Mouse (Mus musculus) thymus, adult 18-20 months (tissue): ENCODE measurements at regions not wholly inside any gene's neighbourhood (a gene's known extent, or its start where the extent isn't known, plus 50 kb on each side); places are given as distances from the start of the nearest gene placed in this dataset.
"Not testable (repeated sequence)": the region's sequence is repeated elsewhere in the genome, so short reads cannot be mapped to it uniquely, and the experiment has no call there.

Experiments
- DNase-seq, 2 experiments: peaks; one replicate each; pipeline ENCODE4 v3.0.0; 2022; ENCODE audit warnings: mixed read lengths in 2 of 2

DNA sequence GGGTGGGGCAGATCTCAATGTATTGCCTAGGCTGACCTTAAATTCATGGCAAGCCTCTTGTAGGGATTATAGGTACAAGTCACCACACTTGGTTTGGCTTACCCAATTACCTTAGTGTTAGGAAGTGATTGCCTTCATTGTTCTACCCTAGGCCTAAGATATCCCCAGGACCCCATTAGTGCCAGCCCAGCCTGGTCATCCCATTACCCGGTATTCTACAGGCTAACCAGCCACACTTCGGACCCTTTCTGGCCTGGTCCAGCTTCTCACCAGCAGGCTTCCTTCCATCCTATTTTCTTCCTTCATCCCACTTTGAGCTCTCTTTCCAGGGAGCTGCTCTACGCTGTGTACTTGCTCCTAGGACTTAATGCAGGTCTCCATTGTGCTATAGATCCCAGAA is 59.5 kb downstream of the Tex35 start:
- no peak for DNase-seq

GRCm38 (mm10) chr1:157048201-157048923 is 60.1 kb downstream of the Tex35 start:
- no peak for DNase-seq

- DNase-seq = no peak
Measured at GRCm38 (mm10) chr1:157047751-157048200, 60.7 kb downstream of the Tex35 start.

GRCm38 (mm10) chr1:157046760-157047182 is 61.7 kb downstream of the Tex35 start:
- no peak for DNase-seq

- DNase-seq = no peak
Measured at GRCm38 (mm10) chr1:157039836-157040196, 68.7 kb downstream of the Tex35 start.

DNA sequence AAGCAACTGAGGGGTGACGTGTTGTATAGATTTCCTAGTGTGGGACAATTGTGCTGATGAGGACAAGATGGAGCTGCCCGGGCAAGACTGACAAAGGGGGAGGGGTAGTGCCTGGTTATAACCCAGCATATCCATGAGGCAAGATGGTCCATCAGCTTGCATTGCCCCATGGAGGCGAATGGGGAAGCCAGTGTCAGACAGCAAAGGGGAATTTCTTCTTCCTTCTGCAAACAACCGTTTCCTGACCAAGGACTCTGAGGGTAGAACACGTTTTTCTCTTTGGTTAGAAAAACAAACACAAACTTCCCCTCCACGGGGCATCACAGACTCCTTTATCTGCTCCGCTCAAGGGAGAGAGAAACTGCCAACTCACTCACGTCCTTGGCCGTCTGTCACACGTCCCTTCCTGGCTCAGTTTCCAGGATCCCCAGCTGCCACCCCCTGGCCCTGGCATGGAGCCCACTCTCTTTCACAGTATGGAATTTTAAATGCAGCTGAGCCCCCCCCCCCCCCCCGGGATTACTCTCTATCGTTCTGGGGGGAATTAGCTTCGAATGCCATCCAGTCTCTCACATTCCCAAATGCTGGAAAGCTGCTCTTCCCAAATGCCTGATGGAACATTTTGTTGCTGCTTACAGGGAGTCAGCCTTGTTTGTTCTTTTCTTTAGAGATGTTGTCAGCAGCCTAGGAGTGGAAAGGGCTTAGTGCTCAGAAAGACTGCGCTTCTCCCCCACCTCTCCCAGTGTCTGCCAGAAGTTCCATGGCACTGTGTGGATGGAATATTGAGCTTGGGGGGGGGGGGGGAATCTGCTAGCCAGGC is 69.3 kb downstream of the Tex35 start:
- peak in 1 of 2 experiments; percentile 35 for DNase-seq

DNA sequence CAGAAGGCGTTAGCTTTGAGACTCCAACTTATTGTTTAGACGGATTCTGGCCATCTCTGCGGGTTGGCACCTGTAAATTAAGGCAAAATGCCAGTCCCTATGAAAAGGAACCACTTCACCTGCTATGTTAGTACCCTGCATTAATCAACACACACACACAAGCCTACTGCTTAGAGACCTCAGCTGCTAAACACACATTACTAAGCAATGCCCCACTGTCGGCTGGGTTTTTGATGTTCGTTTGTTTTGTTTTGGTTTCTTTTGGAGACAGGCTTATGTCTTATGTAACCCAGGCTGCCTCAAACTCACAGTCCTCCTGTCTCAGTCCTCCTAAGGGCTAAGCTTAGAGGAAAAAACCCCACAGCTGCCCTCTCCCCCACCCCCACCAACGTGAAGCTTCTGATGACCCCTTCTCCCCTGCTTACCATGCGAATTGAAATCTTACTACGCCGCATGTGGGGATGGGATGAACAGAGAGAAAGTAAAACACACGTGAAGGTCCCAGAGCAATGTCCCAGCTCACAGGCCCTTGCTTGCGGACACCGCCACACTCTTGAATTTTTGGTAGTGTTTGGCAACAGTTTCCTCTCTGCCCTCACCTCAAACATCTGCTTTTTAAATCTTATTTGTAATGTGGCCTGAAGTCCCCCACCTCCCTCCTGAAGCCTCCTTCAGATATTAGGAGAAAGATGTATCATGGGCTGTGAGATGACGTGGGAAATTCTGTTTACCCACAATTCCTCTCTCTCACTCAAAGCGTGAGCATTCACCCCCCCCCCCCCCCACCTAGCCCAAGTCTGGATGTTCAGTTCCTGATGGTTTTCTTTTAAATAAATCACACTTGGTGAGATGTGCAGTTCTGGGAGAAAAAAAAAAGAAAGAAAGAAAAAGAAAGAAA is 70.1 kb downstream of the Tex35 start:
- no peak for DNase-seq

- no peak for DNase-seq
Measured at GRCm38 (mm10) chr1:157037246-157037991, 71.1 kb downstream of the Tex35 start.

- DNase-seq = no peak
Measured at GRCm38 (mm10) chr1:157036779-157037178, 71.7 kb downstream of the Tex35 start.

- DNase-seq = not testable (repeated sequence)
Measured at GRCm38 (mm10) chr1:157035221-157035620, 73.3 kb downstream of the Tex35 start.

GRCm38 (mm10) chr1:157028682-157029081 is 79.8 kb downstream of the Tex35 start:
- no peak for DNase-seq

DNA sequence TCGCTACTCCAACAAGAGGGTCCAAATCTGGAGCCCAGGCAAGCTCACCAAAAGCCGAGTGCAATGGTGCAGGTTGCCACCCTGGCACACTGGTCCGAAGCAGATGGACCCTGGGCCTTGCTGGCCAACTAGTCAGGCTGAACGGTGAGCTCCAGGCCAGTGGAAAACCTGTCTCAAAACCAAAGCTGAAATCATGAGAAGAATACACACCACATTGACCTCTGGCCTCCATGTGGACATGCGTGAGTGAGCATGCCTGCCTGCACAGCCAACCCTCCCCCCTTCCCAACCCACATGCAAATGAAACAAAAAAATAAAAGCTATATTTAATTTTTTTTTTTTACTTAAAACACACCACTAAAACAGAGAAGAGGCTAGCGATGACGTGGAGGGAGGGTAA is 80.8 kb downstream of the Tex35 start:
- DNase-seq = no peak

DNA sequence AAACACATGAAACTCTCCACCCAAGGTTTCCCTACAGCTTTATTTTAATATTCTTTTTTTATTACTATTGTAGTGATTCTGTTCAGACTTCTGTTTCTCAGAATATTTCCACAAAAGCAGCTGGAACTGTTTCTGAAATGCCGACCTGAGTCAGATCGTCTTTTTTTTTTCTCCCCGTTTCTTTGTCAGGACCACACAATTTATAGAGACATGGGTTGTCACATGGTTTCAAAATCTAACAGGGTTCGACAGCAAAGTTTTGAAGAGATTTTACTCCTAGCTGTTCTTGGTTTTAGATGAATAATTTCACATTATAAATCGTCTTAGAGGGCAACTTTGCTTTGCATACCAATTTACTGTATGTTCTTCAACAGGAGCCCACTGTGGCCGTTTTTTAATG is 84.0 kb upstream of the Ralgps2 start:
- DNase-seq = no peak

DNA sequence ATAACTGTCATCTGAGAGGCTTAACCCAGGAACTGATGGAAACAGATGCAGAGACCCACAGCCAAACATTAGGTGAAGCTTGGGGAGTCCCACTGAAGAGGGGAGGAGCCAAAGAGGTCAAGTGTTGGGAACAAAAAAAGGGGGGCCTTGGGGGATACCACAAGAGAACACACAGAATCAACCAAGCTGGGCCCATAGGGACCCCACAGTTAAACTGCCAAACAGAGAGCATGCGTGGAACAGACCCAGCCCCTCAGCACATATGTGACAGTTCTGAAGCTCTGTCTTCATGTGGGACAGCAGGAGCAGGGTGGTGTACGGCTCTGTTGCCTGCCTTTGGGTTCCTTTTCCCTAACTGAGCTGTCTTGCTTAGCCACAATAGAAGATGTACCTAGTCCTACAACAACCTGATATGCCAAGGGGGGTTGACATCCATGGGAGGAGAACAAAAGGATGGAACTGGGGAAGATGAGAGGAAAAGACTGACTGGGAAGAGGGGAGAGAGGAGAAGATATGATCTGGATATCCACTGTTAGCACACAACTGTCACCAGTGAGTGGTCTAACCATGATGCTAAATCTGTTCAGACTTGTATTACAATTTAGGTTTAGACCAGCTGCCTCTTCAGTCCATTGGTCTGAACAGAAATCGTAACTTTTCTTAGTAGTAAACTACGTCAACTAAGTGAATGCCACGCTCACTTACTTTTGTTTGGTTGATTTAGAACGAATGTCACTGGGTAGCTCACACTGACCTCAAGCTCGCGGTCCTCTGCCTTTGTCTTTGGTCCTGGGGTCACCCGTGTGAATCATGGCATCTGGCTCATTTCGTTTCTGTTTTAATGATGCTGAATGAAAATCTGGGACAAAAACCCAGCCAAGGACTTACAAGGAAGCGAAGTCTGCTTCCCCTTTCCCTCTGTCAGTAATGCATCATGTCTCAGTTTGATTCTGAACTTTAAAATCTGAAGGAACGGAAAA is 83.3 kb upstream of the Ralgps2 start:
- no peak for DNase-seq

- no peak for DNase-seq
Measured at GRCm38 (mm10) chr1:157019892-157020291, 80.5 kb upstream of the Ralgps2 start.

- DNase-seq = no peak
Measured at GRCm38 (mm10) chr1:157018726-157019125, 79.3 kb upstream of the Ralgps2 start.

DNA sequence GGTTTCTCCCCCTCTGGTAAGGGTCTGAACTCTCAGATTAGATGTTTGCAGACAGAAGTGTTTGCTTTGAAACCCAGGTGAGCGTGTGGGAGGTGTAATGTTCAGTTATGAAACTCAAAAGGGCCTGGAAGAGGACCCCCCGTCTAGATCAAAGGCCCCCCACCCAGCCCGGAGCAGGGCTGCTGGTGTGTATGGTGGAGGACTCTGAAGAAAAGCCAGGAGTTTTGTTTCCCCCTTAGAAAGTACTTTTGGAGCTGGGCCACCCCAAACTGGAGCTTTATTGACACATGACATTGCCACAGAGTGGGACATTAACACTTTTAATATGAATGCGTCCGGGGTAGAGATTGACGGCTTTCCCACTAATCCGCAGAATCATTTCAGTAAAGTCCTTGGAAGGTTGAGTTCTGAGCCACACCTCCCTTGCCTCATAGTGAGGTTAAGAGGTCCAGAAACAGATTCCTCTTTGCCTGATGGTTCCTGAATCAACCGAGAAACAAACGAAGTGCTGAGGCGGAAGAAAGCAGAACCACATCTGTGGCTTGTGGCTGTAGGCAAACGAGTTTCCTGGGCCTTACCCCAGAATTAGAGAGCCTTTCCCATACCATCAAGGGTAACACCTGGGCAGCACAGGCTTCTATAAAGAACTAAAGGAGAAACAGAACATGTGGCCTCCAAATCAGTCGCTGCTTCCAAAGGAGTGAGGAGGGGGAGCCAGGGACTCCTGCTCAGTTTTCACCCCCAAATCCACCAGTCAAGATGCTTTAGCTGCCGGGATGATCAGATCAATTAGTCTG is 78.0 kb upstream of the Ralgps2 start:
- peak in 1 of 2 experiments; percentile 42 for DNase-seq

- DNase-seq = no peak
Measured at GRCm38 (mm10) chr1:157016625-157017024, 77.2 kb upstream of the Ralgps2 start.

GRCm38 (mm10) chr1:157014532-157015497 is 75.4 kb upstream of the Ralgps2 start:
- no peak for DNase-seq
